Mouse (Mus musculus): ENCODE results near the gene Dnal4. TPM values are rescaled to one million over a fixed set of nuclear protein-coding genes. Genes with fewer than 3 reads are reported as not detected.

Dnal4 gene
- polyA plus RNA-seq, 2 experiments, result 5.5 to 6.3 TPM

DNA sequence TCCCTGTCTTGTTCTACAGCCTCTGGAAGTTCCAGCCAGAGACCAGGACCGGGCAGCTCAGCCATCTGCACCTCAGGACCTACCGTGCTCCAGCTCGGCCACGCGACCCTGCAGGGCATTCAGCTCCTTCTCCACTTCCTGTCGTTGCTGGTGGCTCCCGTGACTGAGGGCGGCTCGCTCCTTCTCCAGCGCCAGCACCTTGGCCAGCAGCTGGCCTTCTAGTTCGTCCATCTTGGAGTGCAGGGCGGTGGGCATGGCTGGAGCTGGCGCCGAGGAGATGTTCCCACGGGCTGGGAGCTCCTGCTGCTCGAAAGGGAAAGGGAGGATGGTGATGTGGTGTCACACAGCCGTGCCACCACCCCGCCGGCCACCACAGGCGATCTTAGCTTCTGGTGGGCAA is 16.5 kb upstream of the Dnal4 start:
- Histone ChIP-seq H3K27ac (no peak overlapping the region), H3K27me3 (ENCODE audit: control insufficient read depth, insufficient read depth, low read length) (no peaks in the 10 kb centered on the region; the same call in 1 of the 2 replicates), H3K9me3 (ENCODE audit: control insufficient read depth, low read length) (no peaks in the 10 kb centered on the region), H3K4me3 (ENCODE audit: insufficient read depth in 1 of 2, low read depth in 2 of 2, low read length in 2 of 2) (no peak overlapping the region), H3K9ac (replicated peaks) (no peak overlapping the region), H3K36me3 (replicated peaks; ENCODE audit: control insufficient read depth, insufficient read depth, low read depth) (no peaks in the 10 kb centered on the region), H3K4me1 (replicated peaks; ENCODE audit: control insufficient read depth in 2 of 2, insufficient read depth in 2 of 2, low read length in 1 of 2) (no peaks in the 10 kb centered on the region), H3K4me2 (ENCODE audit: low read depth) (no peak overlapping the region)
- ATAC-seq (ENCODE audit: insufficient read depth) (no peak), DNase-seq (ENCODE audit: low read depth in 3 of 3, low spot score in 3 of 3) (no peak)
- WGBS (ENCODE audit: insufficient replicate concordance), result 13% methylated on average over 20 of the region's 20 CpGs
- TF ChIP-seq EP300 (IDR thresholded peaks at IDR 0.05; ENCODE audit: low read depth) (no peak), CTCF (IDR thresholded peaks at IDR 0.05; ENCODE audit: low read depth) (no peak)

DNA sequence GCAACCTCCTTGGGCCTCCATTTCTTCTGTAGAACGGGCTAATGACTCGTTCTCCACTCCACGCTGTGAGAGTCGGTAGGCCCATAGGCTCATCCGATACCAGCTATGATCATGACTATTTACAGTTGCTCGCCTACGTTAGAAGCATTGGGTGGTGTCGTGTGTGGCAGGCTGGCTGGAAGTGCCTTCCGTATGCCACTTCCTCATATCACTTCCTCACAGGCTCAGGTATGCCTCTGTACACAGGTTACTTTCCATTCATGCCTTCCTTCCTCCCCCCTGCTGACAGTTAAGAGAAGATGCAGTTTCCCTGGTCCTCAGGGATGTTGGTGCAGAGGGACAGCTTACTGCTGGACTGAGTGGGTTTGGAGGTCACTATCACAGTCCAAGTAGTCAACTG is 15.4 kb upstream of the Dnal4 start:
- Histone ChIP-seq H3K9ac (replicated peaks) (no peak overlapping the region), H3K27ac (no peak overlapping the region), H3K4me1 (replicated peaks; ENCODE audit: control insufficient read depth in 2 of 2, insufficient read depth in 2 of 2, low read length in 1 of 2) (no peaks in the 10 kb centered on the region), H3K4me2 (ENCODE audit: low read depth) (no peak overlapping the region), H3K4me3 (ENCODE audit: insufficient read depth in 1 of 2, low read depth in 2 of 2, low read length in 2 of 2) (no peak overlapping the region), H3K9me3 (ENCODE audit: control insufficient read depth, low read length) (no peaks in the 10 kb centered on the region), H3K36me3 (replicated peaks; ENCODE audit: control insufficient read depth, insufficient read depth, low read depth) (no peaks in the 10 kb centered on the region), H3K27me3 (ENCODE audit: control insufficient read depth, insufficient read depth, low read length) (no peaks in the 10 kb centered on the region; the same call in 1 of the 2 replicates)
- DNase-seq (ENCODE audit: low read depth in 3 of 3, low spot score in 3 of 3) (no peak), ATAC-seq (ENCODE audit: insufficient read depth) (no peak)
- WGBS (ENCODE audit: insufficient replicate concordance), result 64% methylated on average over 9 of the region's 9 CpGs
- TF ChIP-seq EP300 (IDR thresholded peaks at IDR 0.05; ENCODE audit: low read depth), result no peak
- no peak for TF ChIP-seq CTCF (IDR thresholded peaks at IDR 0.05; ENCODE audit: low read depth)

DNA sequence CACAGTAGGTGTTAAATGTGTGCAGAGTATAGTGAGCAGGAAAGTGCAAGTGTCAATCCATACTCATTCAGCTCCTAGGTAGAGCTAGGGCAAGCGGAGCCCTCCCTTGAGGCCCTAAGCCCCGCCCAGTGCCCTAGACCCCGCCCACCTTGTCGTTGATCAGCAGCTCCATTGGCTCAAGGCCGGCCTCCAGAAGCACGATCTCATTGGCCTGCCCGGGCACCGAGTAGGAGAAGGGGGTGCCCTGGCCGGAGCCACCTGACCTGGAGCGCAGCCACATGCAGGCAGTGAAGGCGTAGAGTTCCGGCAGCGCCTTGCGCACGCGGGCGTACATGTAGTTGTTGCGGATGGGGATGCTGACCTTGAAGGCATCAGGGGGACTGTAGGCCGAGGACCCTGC is 14.8 kb upstream of the Dnal4 start:
- no peaks in the 10 kb centered on the region for H3K9me3 ChIP-seq (ENCODE audit: control insufficient read depth, low read length)
- no peaks in the 10 kb centered on the region; the same call in 1 of the 2 replicates for H3K27me3 ChIP-seq (ENCODE audit: control insufficient read depth, insufficient read depth, low read length)
- H3K27ac ChIP-seq, result no peak overlapping the region
- H3K4me3 ChIP-seq (ENCODE audit: insufficient read depth in 1 of 2, low read depth in 2 of 2, low read length in 2 of 2), result no peak overlapping the region
- no peak for DNase-seq (ENCODE audit: low read depth in 3 of 3, low spot score in 3 of 3)
- no peak overlapping the region for H3K4me2 ChIP-seq (ENCODE audit: low read depth)
- no peak overlapping the region for H3K9ac ChIP-seq (replicated peaks)
- H3K36me3 ChIP-seq (replicated peaks; ENCODE audit: control insufficient read depth, insufficient read depth, low read depth), result no peaks in the 10 kb centered on the region
- 29% methylated on average over 19 of the region's 19 CpGs for WGBS (ENCODE audit: insufficient replicate concordance)
- TF ChIP-seq EP300 (IDR thresholded peaks at IDR 0.05; ENCODE audit: low read depth) (no peak), CTCF (IDR thresholded peaks at IDR 0.05; ENCODE audit: low read depth) (no peak)
- peak; percentile 18; the same call in 1 of the 2 replicates for ATAC-seq (ENCODE audit: insufficient read depth)
- no peaks in the 10 kb centered on the region for H3K4me1 ChIP-seq (replicated peaks; ENCODE audit: control insufficient read depth in 2 of 2, insufficient read depth in 2 of 2, low read length in 1 of 2)

DNA sequence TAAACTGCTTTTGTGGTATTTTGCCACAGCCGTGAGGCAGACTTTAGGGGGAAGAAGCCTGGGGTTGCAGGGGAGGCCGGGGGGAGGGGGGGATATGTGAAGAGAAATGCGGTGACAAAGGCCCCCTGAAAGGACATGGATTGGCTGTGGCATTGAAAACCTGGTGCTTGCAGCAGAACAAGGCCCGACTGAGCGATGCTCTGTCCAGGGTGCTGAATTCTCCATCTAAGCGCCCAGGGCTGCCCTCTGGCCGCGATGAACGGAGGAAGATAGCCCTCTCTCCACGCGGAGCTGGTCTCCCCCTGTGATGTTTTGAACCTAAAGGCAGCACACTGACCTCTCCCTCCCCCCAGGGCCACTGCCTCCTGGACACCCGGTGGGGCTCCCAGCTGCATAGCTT is 13.9 kb upstream of the Dnal4 start:
- Histone ChIP-seq H3K9ac (replicated peaks) (no peak overlapping the region), H3K27ac (no peak overlapping the region), H3K4me3 (ENCODE audit: insufficient read depth in 1 of 2, low read depth in 2 of 2, low read length in 2 of 2) (no peak overlapping the region), H3K36me3 (replicated peaks; ENCODE audit: control insufficient read depth, insufficient read depth, low read depth) (no peaks in the 10 kb centered on the region), H3K4me2 (ENCODE audit: low read depth) (no peak overlapping the region), H3K27me3 (ENCODE audit: control insufficient read depth, insufficient read depth, low read length) (no peaks in the 10 kb centered on the region; the same call in 1 of the 2 replicates), H3K4me1 (replicated peaks; ENCODE audit: control insufficient read depth in 2 of 2, insufficient read depth in 2 of 2, low read length in 1 of 2) (no peaks in the 10 kb centered on the region), H3K9me3 (ENCODE audit: control insufficient read depth, low read length) (no peaks in the 10 kb centered on the region)
- TF ChIP-seq CTCF (IDR thresholded peaks at IDR 0.05; ENCODE audit: low read depth) (no peak), EP300 (IDR thresholded peaks at IDR 0.05; ENCODE audit: low read depth) (no peak)
- WGBS (ENCODE audit: insufficient replicate concordance), result 2% methylated on average over 12 of the region's 12 CpGs
- peak; percentile 30 to 38 (median 36) for DNase-seq (ENCODE audit: low read depth in 3 of 3, low spot score in 3 of 3)
- ATAC-seq (ENCODE audit: insufficient read depth), result no peak

DNA sequence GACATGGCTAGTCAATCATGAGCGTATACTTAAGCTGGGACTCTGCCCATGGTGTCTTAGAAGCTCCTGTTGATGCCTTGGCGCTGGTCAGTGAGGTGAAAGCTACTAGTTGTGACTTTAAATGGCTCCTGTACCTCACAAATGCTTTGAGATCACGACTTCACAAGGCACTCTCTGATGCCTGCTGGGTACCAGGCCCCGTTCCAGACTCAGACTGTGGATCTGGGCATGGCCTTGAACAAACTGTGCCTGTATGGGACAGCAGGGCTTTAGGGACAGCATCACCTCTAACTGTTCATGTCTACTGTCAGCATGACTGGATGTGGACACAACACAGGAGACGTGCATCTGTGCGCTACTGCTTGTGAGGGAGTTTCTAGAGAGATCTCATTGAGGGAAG is 13.3 kb upstream of the Dnal4 start:
- Histone ChIP-seq H3K27ac (no peak overlapping the region), H3K9me3 (ENCODE audit: control insufficient read depth, low read length) (no peaks in the 10 kb centered on the region), H3K4me3 (ENCODE audit: insufficient read depth in 1 of 2, low read depth in 2 of 2, low read length in 2 of 2) (no peak overlapping the region), H3K4me2 (ENCODE audit: low read depth) (no peak overlapping the region), H3K27me3 (ENCODE audit: control insufficient read depth, insufficient read depth, low read length) (no peaks in the 10 kb centered on the region; the same call in none of the 2 replicates), H3K9ac (replicated peaks) (no peak overlapping the region), H3K36me3 (replicated peaks; ENCODE audit: control insufficient read depth, insufficient read depth, low read depth) (no peaks in the 10 kb centered on the region), H3K4me1 (replicated peaks; ENCODE audit: control insufficient read depth in 2 of 2, insufficient read depth in 2 of 2, low read length in 1 of 2) (no peaks in the 10 kb centered on the region)
- ATAC-seq (ENCODE audit: insufficient read depth), result no peak
- TF ChIP-seq EP300 (IDR thresholded peaks at IDR 0.05; ENCODE audit: low read depth), result no peak
- no peak for TF ChIP-seq CTCF (IDR thresholded peaks at IDR 0.05; ENCODE audit: low read depth)
- WGBS (ENCODE audit: insufficient replicate concordance), result 57% methylated on average over 6 of the region's 6 CpGs
- no peak for DNase-seq (ENCODE audit: low read depth in 3 of 3, low spot score in 3 of 3)
